Mouse (Mus musculus) kidney, adult 2 months (tissue): ENCODE measurements at regions not wholly inside any gene's neighbourhood (a gene's known extent, or its start where the extent isn't known, plus 50 kb on each side); places are given as distances from the start of the nearest gene placed in this dataset.
A peak's percentile ranks its signal among the peaks of the same experiment; 100 is the strongest.
"Not testable (repeated sequence)": the region's sequence is repeated elsewhere in the genome, so short reads cannot be mapped to it uniquely, and the experiment has no call there.

ENCODE experiments used
- DNase-seq: peaks from one replicate; pipeline ENCODE4 v3.0.0; 2021
- H3K27ac ChIP-seq: fragments of 200-500 bp; 2 replicates; pipeline ENCODE4 v1.5.1; 2012; ENCODE audit warnings: low read depth, low read length, control low read depth, inconsistent platforms; ENCODE audit not compliant: insufficient read depth
- H3K27me3 ChIP-seq: fragments of 200-500 bp; replicated peaks from 2 replicates; pipeline ENCODE4 v1.6.1; 2012; ENCODE audit warnings: mild to moderate bottlenecking, moderate library complexity, low read length, inconsistent platforms; ENCODE audit not compliant: control insufficient read depth, insufficient read depth
- H3K36me3 ChIP-seq: fragments of 200-500 bp; 2 replicates; pipeline ENCODE4 v1.6.1; 2012; ENCODE audit warnings: mild to moderate bottlenecking, moderate library complexity, low read length, inconsistent platforms; ENCODE audit not compliant: control insufficient read depth, insufficient read depth
- H3K4me1 ChIP-seq: fragments of 200-500 bp; 2 replicates; pipeline ENCODE4 v1.6.1; 2011; ENCODE audit warnings: low read length; ENCODE audit not compliant: control insufficient read depth, insufficient read depth
- H3K4me3 ChIP-seq: fragments of 200-500 bp; 2 replicates; pipeline ENCODE4 v1.5.1; 2011; ENCODE audit warnings: mild to moderate bottlenecking, low read depth, low read length, control low read depth; ENCODE audit not compliant: insufficient read depth
- CTCF ChIP-seq: fragments of 200-500 bp; conservative IDR thresholded peaks from 2 replicates; pipeline ENCODE4 v1.5.1; 2011; ENCODE audit warnings: low read depth, mild to moderate bottlenecking, control low read depth, low read length, moderate library complexity, mixed read lengths; ENCODE audit not compliant: insufficient read depth, insufficient read length
- POLR2A ChIP-seq: fragments of 200-500 bp; IDR thresholded peaks from one replicate; pipeline ENCODE4 v1.6.1; 2011; ENCODE audit warnings: low read depth, low read length, control low read depth
- WGBS: fragments of 180-500 bp; shearing (Covaris S2); methylation state at CpG from one replicate; pipeline ENCODE4 v1.1.7; 2018; 5-methylcytosine and 5-hydroxymethylcytosine counted together

DNA sequence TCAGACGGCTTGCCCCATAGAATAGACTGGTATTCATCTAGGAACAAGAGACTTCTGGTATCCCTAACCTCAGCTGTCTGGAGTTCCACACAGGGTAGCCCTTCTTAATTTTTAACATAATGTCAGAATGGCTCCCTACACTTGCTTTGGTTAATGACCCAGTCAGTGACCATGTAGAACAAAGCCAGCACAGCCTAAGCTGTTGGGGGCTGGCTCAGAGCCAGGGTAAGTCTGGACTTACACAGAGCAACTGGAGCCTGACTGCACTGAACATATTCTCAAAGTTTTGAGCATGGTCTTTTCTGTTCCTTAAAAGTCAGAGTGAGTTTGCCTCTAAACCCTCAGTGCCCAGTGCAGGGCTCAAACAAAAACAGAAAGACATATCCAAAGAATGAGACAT is 123.4 kb downstream of the Gm6685 start:
- H3K27me3 ChIP-seq, result no peaks in the 10 kb centered on the region
- WGBS, result 61% methylated on average over 1 of the region's 1 CpGs
- no peak overlapping the region for H3K27ac ChIP-seq
- no peaks in the 10 kb centered on the region for H3K4me1 ChIP-seq
- TF ChIP-seq CTCF, result no peak
- TF ChIP-seq POLR2A, result no peak
- H3K36me3 ChIP-seq, result no peaks in the 10 kb centered on the region
- no peak overlapping the region for H3K4me3 ChIP-seq
- DNase-seq, result peak; percentile 17

DNA sequence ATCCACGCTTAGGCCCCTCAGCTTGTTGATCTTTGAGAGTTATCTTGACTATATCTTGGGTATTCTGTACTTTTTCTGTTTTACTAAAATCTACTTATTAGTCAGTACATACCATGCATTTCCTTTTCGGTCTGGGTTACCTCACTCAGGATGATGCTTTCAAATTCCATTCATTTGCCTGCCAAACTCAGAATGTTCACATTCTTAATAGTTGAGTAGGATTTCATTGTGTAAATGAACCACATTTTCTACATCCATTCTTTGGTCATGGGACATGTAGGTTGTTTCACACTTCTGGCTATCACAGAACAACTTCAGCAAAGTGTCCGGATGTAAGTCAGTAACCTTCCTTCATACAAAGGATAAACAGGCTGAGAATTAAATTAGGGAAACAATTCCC is 126.1 kb downstream of the Gm6685 start:
- H3K27ac ChIP-seq, result no peak overlapping the region
- H3K27me3 ChIP-seq, result no peaks in the 10 kb centered on the region
- no peak for TF ChIP-seq POLR2A
- TF ChIP-seq CTCF, result no peak
- no peak for DNase-seq
- 88% methylated on average over 3 of the region's 3 CpGs for WGBS
- no peak overlapping the region for H3K4me3 ChIP-seq
- no peaks in the 10 kb centered on the region for H3K4me1 ChIP-seq
- H3K36me3 ChIP-seq, result no peaks in the 10 kb centered on the region

DNA sequence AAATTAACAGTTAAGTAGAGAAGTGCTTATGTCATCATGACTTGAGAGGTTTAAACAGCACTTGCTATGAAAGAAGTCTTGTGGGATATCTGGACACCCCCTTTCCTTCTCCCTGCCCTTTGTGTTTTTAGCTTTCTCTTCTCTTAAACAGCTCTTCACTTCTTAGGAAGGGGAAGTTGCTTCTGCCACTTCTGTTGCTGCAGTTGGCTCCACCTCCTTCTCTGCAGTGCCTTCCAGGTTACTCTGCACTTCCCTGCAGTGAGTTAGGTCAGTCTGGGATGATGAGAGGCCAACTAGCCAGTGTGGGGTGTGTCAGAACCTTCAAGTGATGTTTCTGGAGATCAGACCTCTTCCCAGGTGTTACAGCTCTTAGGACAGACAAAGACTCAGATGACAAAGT is 137.5 kb downstream of the Gm6685 start:
- no peak overlapping the region for H3K27ac ChIP-seq
- H3K36me3 ChIP-seq, result no peaks in the 10 kb centered on the region
- TF ChIP-seq CTCF (no peak), POLR2A (no peak)
- no peak overlapping the region for H3K4me3 ChIP-seq
- H3K27me3 ChIP-seq, result no peaks in the 10 kb centered on the region
- no peaks in the 10 kb centered on the region for H3K4me1 ChIP-seq
- DNase-seq, result no peak

DNA sequence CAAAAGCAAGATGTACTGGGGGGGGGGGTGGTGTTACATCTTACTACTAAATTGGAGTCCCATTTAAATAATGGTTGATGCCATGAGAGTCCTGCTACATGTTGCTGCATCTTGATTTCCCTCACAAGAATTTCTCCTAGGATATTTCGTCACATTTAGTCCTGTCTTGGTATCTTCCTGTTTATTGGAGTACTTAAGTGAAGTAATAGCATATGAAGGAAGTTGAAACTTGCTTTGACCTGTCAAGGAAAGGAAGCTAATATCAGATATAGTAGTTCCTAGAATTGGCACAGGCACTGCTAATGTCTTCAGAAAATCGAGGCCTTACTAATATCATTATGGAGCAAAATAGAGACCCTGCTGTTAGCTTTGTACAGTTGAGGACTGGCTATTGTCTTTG is 151.5 kb downstream of the Gm6685 start:
- no peaks in the 10 kb centered on the region for H3K4me1 ChIP-seq
- no peaks in the 10 kb centered on the region for H3K36me3 ChIP-seq
- DNase-seq, result no peak
- H3K27me3 ChIP-seq, result no peaks in the 10 kb centered on the region
- 76% methylated on average over 2 of the region's 2 CpGs for WGBS
- TF ChIP-seq POLR2A (no peak), CTCF (no peak)
- H3K4me3 ChIP-seq, result no peak overlapping the region
- H3K27ac ChIP-seq, result no peak overlapping the region

DNA sequence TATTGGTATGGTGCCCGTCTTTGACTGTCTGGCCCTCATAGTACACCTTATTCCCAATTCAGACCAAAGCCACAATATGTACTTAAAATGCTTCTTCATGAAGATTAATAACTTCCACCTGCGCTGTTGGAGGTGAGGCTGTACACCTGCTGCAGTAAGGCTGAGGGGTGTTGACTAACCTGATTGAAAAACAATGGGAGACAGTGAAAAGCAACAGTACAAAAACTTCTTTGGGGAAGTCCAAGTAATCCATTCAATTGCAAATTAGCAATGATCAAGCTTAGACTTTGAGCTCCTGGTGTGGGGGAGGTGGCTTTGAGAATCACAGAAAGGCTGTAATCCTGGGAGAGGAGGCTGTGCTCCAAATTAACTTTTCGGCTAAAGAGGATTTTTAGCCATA is 152.2 kb downstream of the Gm6685 start:
- not testable (repeated sequence) for H3K4me3 ChIP-seq

DNA sequence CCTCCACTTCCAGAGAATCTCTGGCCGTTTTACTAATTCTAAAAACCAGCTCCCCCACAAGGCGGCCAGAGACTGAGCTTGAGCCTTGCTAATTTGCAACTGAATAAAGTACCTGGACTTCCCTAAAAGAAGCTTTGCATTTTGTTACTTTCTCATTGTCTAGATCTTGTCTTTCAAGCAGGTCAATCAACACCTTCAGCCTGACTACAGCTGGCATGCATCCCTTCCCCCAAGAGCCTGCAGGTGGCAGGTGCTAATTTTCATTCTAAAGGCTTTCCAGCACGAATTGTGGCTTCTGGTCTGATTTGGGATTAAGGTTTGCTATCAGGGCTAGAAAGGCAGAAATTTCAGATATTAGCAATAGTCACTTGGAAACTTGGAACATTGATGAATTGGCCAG is 168.4 kb downstream of the Gm6685 start:
- Histone ChIP-seq H3K27me3 (no peaks in the 10 kb centered on the region), H3K27ac (no peak overlapping the region), H3K4me3 (no peak overlapping the region), H3K36me3 (no peaks in the 10 kb centered on the region), H3K4me1 (no peaks in the 10 kb centered on the region)
- 64% methylated on average over 3 of the region's 3 CpGs for WGBS
- TF ChIP-seq POLR2A (no peak), CTCF (no peak)
- DNase-seq, result no peak

More for the DNA sequence above, 152.2 kb downstream of the Gm6685 start:
- not testable (repeated sequence) for H3K27ac ChIP-seq, DNase-seq, H3K4me1 ChIP-seq, H3K36me3 ChIP-seq, H3K27me3 ChIP-seq
- WGBS, result 83% methylated on average over 3 of the region's 3 CpGs

DNA sequence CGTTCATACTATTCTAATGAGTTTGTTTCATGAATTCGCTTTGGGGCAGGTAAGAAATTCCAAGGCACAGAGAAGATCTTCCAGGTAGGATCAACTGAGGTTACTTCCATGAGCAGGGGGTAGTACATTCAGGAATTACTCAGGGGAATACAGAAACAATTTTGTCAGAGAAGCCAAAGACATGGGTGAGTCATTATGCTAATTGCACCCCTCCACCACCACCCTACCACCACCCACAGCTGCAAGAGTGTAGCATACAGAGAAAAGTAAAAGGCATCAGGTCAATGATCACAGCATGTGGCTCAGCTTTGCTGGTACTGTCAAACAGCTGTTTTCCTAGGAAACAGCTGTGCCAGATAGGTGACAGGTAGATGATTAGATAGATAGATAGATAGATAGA is 187.2 kb downstream of the Gm6685 start:
- Histone ChIP-seq H3K36me3 (no peaks in the 10 kb centered on the region), H3K27ac (no peak overlapping the region), H3K27me3 (no peaks in the 10 kb centered on the region), H3K4me1 (no peaks in the 10 kb centered on the region), H3K4me3 (no peak overlapping the region)
- no peak for DNase-seq
- WGBS, result 82% methylated on average over 2 of the region's 2 CpGs
- TF ChIP-seq CTCF, result no peak
- no peak for TF ChIP-seq POLR2A
